Mouse (Mus musculus) forebrain, embryonic 13.5 days (tissue): ENCODE results near the gene Shc2. TPM values are rescaled to one million over a fixed set of nuclear protein-coding genes. Genes with fewer than 3 reads are reported as not detected.
A peak's percentile ranks its signal among the peaks of the same experiment; 100 is the strongest.

Source experiments
- ATAC-seq: fragments of 200-750 bp; cut with Nextera tagmentation; 2 replicates; pipeline ENCODE4 v1.8.0; 2017
- H3K27ac ChIP-seq: fragments of 300-500 bp; sonication (generic); 2 replicates; pipeline ENCODE4 v1.5.1; 2015; ENCODE audit warnings: inconsistent platforms, mild to moderate bottlenecking, moderate library complexity
- H3K27me3 ChIP-seq: fragments of 300-500 bp; sonication (generic); 2 replicates; pipeline ENCODE4 v1.6.1; 2015; ENCODE audit warnings: mild to moderate bottlenecking, inconsistent platforms
- H3K36me3 ChIP-seq: fragments of 300-500 bp; sonication (generic); 2 replicates; pipeline ENCODE4 v1.6.1; 2015; ENCODE audit warnings: mild to moderate bottlenecking, inconsistent platforms; ENCODE audit not compliant: poor library complexity, severe bottlenecking
- H3K4me1 ChIP-seq: fragments of 300-500 bp; sonication (generic); 2 replicates; pipeline ENCODE4 v1.6.1; 2015; ENCODE audit warnings: inconsistent platforms
- H3K4me2 ChIP-seq: fragments of 300-500 bp; sonication (generic); 2 replicates; pipeline ENCODE4 v1.6.1; 2015; ENCODE audit warnings: inconsistent platforms, mild to moderate bottlenecking, moderate library complexity
- H3K4me3 ChIP-seq: fragments of 300-500 bp; sonication (generic); 2 replicates; pipeline ENCODE4 v1.5.1; 2015; ENCODE audit warnings: mild to moderate bottlenecking, inconsistent platforms
- H3K9ac ChIP-seq: fragments of 300-500 bp; sonication (generic); 2 replicates; pipeline ENCODE4 v1.6.1; 2015; ENCODE audit warnings: mild to moderate bottlenecking, inconsistent platforms
- H3K9me3 ChIP-seq: fragments of 300-500 bp; sonication (generic); replicated peaks from 2 replicates; pipeline ENCODE4 v1.6.1; 2016; ENCODE audit warnings: inconsistent platforms
- WGBS: fragments of 180-500 bp; shearing (Covaris S2); methylation state at CpG from one replicate; pipeline ENCODE4 v1.1.7; 2015; 5-methylcytosine and 5-hydroxymethylcytosine counted together
- polyA plus RNA-seq: library from polyadenylated mRNA; unstranded; fragments of >200 nt; fragmentation: Nextera tagmentation; extraction: Ambion mirVana; gene quantifications from 2 replicates; pipeline ENCODE4 v1.2.1, GENCODE M21; 2015

The Shc2 gene
- polyA plus RNA-seq, 1 experiment from 2014 or later: 8.2 TPM

GRCm38 (mm10) chr10:79680606-79681495 is 43.1 kb upstream of the Shc2 start:
- Histone ChIP-seq H3K4me3 (peak overlapping the region; percentile 92), H3K4me2 (peak overlapping the region; percentile 93), H3K9me3 (no peaks in the 10 kb centered on the region), H3K27me3 (no peaks in the 10 kb centered on the region), H3K9ac (peak overlapping the region; percentile 88), H3K4me1 (peaks cover 26% of the 10 kb centered on the region), H3K36me3 (peaks cover 27% of the 10 kb centered on the region), H3K27ac (peak overlapping the region; percentile 86)
- 45% methylated on average over 11 of the region's 11 CpGs for WGBS
- ATAC-seq: peak; percentile 31

GRCm38 (mm10) chr10:79675346-79676035 is 37.8 kb upstream of the Shc2 start:
- no peaks in the 10 kb centered on the region for H3K27me3 ChIP-seq
- 64% methylated on average over 44 of the region's 44 CpGs for WGBS
- H3K9me3 ChIP-seq: no peaks in the 10 kb centered on the region
- H3K4me1 ChIP-seq: peaks cover 10% of the 10 kb centered on the region
- no peak overlapping the region for H3K4me3 ChIP-seq
- no peak overlapping the region for H3K27ac ChIP-seq
- H3K36me3 ChIP-seq: peaks cover 35% of the 10 kb centered on the region
- no peak for ATAC-seq
- H3K4me2 ChIP-seq: no peak overlapping the region
- no peak overlapping the region for H3K9ac ChIP-seq

- Histone ChIP-seq H3K27ac (no peak overlapping the region), H3K36me3 (peaks cover 35% of the 10 kb centered on the region), H3K4me2 (no peak overlapping the region), H3K4me1 (peaks cover 22% of the 10 kb centered on the region), H3K4me3 (no peak overlapping the region), H3K9ac (no peak overlapping the region), H3K27me3 (no peaks in the 10 kb centered on the region), H3K9me3 (no peaks in the 10 kb centered on the region)
- WGBS: 90% methylated on average over 3 of the region's 3 CpGs
- no peak for ATAC-seq
Measured at GRCm38 (mm10) chr10:79673054-79673453, 35.3 kb upstream of the Shc2 start.

- H3K9me3 ChIP-seq: no peaks in the 10 kb centered on the region
- peak overlapping the region; percentile 27; the same call in 1 of the 2 replicates for H3K9ac ChIP-seq
- no peak for ATAC-seq
- no peak overlapping the region for H3K4me2 ChIP-seq
- H3K4me3 ChIP-seq: no peak overlapping the region
- H3K27me3 ChIP-seq: no peaks in the 10 kb centered on the region
- H3K36me3 ChIP-seq: peaks cover 35% of the 10 kb centered on the region
- 64% methylated on average over 3 of the region's 3 CpGs for WGBS
- no peak overlapping the region for H3K27ac ChIP-seq
- peaks cover 23% of the 10 kb centered on the region for H3K4me1 ChIP-seq
Measured at GRCm38 (mm10) chr10:79672088-79672455, 34.4 kb upstream of the Shc2 start.

DNA sequence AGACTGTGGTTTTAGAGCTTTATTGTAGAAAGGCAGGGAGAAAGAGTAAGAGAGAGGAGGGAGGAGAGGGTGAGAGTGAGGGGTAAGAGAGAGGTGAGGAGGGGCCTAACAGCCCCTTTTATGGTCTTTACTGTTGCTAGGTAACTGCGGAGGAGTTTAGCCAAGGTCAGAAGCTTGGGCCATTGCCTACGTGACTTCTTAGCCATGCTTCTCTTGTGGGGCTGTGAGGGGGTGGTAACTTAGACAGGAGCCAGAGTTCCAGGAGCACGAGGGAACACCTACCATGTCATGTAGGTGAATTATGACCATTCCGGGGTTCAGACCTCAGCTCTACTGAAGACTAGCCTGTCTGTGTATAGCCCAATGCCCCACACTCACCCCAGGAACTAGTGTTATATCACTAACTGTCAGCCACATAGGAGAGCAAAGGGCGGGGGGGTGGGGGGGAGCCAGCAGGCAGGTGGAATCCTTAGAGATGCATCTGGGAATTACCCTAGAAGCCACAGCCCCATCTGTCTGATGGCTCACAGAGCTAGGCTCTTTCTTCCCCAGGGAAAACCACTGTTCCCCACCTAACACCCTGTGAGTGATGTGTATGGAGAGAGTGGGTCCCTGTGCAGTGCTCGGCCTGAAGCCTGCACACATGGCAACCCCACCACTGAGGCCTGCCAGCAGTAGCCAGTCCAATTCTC is 33.8 kb upstream of the Shc2 start:
- H3K4me3 ChIP-seq: no peak overlapping the region
- no peak overlapping the region for H3K27ac ChIP-seq

GRCm38 (mm10) chr10:79670071-79670888 is 32.6 kb upstream of the Shc2 start:
- Histone ChIP-seq H3K4me1 (peaks cover 23% of the 10 kb centered on the region), H3K27ac (peak overlapping the region; percentile 94), H3K9me3 (no peaks in the 10 kb centered on the region), H3K4me2 (peak overlapping the region; percentile 97), H3K9ac (peak overlapping the region; percentile 93), H3K27me3 (no peaks in the 10 kb centered on the region), H3K36me3 (peaks cover 20% of the 10 kb centered on the region), H3K4me3 (peak overlapping the region; percentile 90)
- peak; percentile 22 for ATAC-seq
- 34% methylated on average over 15 of the region's 15 CpGs for WGBS

More for the DNA sequence above, 33.8 kb upstream of the Shc2 start:
- no peak for ATAC-seq
- no peaks in the 10 kb centered on the region for H3K27me3 ChIP-seq
- no peaks in the 10 kb centered on the region for H3K9me3 ChIP-seq
- 0 out of 2 replicates have a peak overlapping the region, but pooled peaks have one; percentile 97 for H3K4me2 ChIP-seq
- H3K36me3 ChIP-seq: peaks cover 32% of the 10 kb centered on the region
- peaks cover 23% of the 10 kb centered on the region for H3K4me1 ChIP-seq
- 81% methylated on average over 6 of the region's 6 CpGs for WGBS
- H3K9ac ChIP-seq: peak overlapping the region; percentile 27; the same call in 1 of the 2 replicates

DNA sequence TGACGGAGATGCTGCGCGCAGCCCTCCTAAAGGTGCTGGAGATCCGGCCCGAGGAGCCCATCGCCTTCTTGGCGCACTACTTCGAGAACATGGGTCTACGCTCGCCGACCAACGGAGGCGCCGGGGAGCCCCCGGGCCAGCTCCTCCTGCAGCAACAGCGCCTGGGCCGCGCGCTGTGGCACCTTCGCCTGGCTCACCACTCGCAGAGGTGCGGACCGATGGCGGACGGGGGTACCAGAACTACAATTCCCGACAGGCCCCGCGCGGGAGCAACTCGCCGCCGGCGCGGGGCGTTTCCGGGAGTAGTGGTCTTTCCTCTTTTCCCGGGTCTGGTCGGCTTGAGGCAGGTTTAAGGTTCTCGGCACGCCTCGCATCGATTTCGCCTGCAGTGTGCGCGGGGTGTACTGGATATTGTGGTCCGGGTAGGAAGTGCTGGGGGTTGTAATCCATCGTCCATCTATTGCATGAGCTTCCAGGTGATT is 31.9 kb upstream of the Shc2 start:
- peak overlapping the region; percentile 94 for H3K27ac ChIP-seq
- ATAC-seq: peak; percentile 72
- H3K4me2 ChIP-seq: peak overlapping the region; percentile 97
- peak overlapping the region; percentile 90 for H3K4me3 ChIP-seq
- WGBS: 0% methylated on average over 46 of the region's 47 CpGs
- peaks cover 18% of the 10 kb centered on the region for H3K36me3 ChIP-seq
- H3K4me1 ChIP-seq: peaks cover 23% of the 10 kb centered on the region
- no peaks in the 10 kb centered on the region for H3K27me3 ChIP-seq
- H3K9ac ChIP-seq: peak overlapping the region; percentile 93
- H3K9me3 ChIP-seq: no peaks in the 10 kb centered on the region

DNA sequence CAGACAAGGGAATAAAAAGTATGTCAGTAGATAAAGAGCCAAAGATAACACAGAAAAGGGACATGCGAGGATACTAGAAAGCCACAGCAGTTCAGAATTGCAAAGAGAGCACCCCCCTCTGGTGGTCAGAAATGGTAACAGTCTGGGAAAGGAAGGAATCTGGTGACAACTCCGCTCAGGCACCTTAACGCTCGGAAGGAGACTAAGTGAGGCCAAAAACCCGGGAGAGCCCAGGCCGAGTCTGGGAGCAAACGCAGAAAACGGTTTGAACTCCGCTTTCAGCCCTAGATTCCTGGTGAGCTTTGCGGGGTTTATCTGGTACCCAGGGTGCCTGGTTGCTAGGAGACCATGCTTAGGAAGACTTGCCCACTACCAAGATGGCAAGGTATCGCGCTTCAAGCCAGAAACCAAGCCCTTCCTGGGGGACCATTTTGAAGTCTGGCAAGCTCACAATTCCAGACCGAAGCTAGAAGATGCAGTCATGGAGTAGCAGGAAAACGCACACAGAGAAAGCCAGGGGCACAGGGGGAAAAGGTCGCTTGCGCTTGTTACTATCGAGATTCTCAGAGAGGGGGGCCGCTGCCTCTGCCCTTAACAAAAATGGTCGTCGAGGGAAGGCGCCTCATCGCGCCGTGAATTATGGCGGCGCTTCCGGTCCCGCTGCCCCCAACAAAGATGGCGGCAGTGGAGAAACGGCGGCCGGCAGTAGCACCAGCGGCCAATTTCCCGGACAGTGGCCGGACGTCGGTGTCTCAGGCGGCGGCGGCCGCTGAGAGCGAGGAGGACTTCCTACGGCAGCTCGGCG is 31.3 kb upstream of the Shc2 start, which contains the start of gene Tpgs1:
Gene Tpgs1, plus strand, starts transcription at position 599 of the 805 bp plus-strand sequence.
- H3K4me1 ChIP-seq: peaks cover 23% of the 10 kb centered on the region
- peak within 1 kb of the TSS; percentile 97 for H3K4me2 ChIP-seq
- H3K9ac ChIP-seq: peak within 1 kb of the TSS; percentile 93
- no peaks in the 10 kb centered on the region for H3K27me3 ChIP-seq
- H3K4me3 ChIP-seq: peak within 1 kb of the TSS; percentile 90
- WGBS: under 1% methylated on average over 45 of the region's 45 CpGs
- peak; percentile 86 for ATAC-seq
- no peaks in the 10 kb centered on the region for H3K9me3 ChIP-seq
- peak within 1 kb of the TSS; percentile 94 for H3K27ac ChIP-seq
- H3K36me3 ChIP-seq: peaks cover 18% of the 10 kb centered on the region

DNA sequence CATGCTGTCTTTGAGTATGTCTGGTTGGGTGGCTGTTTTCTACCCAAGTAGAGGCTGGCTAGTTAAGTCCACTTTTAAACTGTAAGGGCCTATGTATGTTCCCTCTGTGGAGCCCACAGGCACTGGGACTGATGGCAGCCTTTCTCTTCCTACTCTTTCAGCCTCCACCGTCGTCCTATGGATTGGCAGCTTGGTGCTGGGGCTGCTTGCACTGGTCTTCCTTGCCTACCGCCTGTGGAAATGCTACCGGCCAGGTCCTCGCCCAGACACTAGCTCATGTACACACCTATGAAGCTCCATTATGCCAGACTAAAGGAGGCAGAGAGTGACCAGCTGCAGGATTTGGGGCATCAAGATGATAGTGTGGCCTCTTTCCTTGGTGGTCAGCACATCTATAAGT is 30.4 kb upstream of the Shc2 start:
- Histone ChIP-seq H3K36me3 (peaks cover 13% of the 10 kb centered on the region), H3K4me2 (peak overlapping the region; percentile 97), H3K27ac (peak overlapping the region; percentile 94), H3K9me3 (no peaks in the 10 kb centered on the region), H3K4me1 (peaks cover 23% of the 10 kb centered on the region), H3K27me3 (no peaks in the 10 kb centered on the region), H3K9ac (peak overlapping the region; percentile 37; the same call in 1 of the 2 replicates), H3K4me3 (no peak overlapping the region)
- WGBS: 85% methylated on average over 5 of the region's 5 CpGs
- ATAC-seq: no peak

DNA sequence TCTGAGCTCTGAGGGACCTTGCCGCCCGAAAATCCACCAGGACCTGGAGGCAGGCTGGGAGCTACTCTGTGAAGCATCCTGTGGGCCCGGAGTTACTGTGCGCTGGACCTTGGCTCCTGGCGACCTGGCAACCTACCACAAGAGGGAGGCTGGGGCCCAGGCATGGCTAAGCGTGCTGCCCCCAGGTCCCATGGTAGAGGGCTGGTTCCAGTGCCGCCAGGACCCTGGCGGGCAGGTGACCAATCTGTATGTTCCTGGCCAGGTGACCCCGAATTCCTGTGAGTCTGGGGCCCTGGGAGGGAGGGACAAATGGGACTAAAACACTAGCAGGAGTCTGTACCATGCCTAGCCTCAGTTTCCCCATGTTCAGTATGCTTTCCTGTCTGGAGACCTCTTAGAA is 28.8 kb upstream of the Shc2 start:
- no peak for ATAC-seq
- no peak overlapping the region for H3K27ac ChIP-seq
- H3K36me3 ChIP-seq: no peaks in the 10 kb centered on the region
- no peak overlapping the region for H3K9ac ChIP-seq
- no peaks in the 10 kb centered on the region for H3K9me3 ChIP-seq
- no peak overlapping the region for H3K4me2 ChIP-seq
- H3K4me1 ChIP-seq: peaks cover 23% of the 10 kb centered on the region
- WGBS: 78% methylated on average over 9 of the region's 9 CpGs
- no peak overlapping the region for H3K4me3 ChIP-seq
- no peaks in the 10 kb centered on the region for H3K27me3 ChIP-seq
